Comparison of ENCODE assay signal across 20 mouse cellular contexts in genomic region chr15:80047973-80048372, GRCm38 (mm10). TPM values are rescaled to one million over a fixed set of nuclear protein-coding genes. Genes with fewer than 3 reads are reported as not detected.
DNase-seq lines count a peak whose midpoint lies in the region; ATAC-seq and TF ChIP-seq lines count a peak whose summit lies in the region.
"Had no signal": no experiment of that assay in that cellular context is flagged by ENCODE, and none has a peak within 500 bp of the region (broad histone marks: within the 10 kb centered on the region; RNA-seq: fewer than 3 reads in every experiment).

No protein-coding gene starts in this region.

- WGBS in heart, embryonic 10.5 days = 9% methylated on average over 5 of the region's 5 CpGs
- WGBS in heart, embryonic 14.5 days = 0% methylated on average over 5 of the region's 5 CpGs
- 47% methylated on average over 5 of the region's 5 CpGs for WGBS in midbrain, embryonic 11.5 days
- WGBS in midbrain, postnatal 0 days = 72% methylated on average over 5 of the region's 5 CpGs

- TF ChIP-seq CTCF in midbrain, postnatal 0 days (IDR thresholded peaks at IDR 0.05) = no peak

- H3K9me3 ChIP-seq in heart, embryonic 10.5 days = 0 out of 2 replicates have a peak, but pooled peaks cover 3% of the 10 kb centered on the region
- peaks cover 6% of the 10 kb centered on the region; the same call in 1 of the 2 replicates for H3K9me3 ChIP-seq in heart, embryonic 14.5 days (ENCODE audit: control insufficient read depth, low read length)
- H3K9me3 ChIP-seq in midbrain, embryonic 11.5 days (ENCODE audit: control insufficient read depth, low read length) = no peaks in the 10 kb centered on the region
- no peaks in the 10 kb centered on the region for H3K9me3 ChIP-seq in midbrain, postnatal 0 days (ENCODE audit: low read length)
- H3K9me3 ChIP-seq: forebrain, embryonic 15.5 days had no signal

- ATAC-seq in heart, embryonic 14.5 days (ENCODE audit: insufficient number of reproducible peaks, insufficient read depth, low FRiP score, low read depth) = no peak
- no peak for ATAC-seq in midbrain, embryonic 11.5 days (ENCODE audit: low FRiP score)
- no peak for ATAC-seq in midbrain, postnatal 0 days (ENCODE audit: low FRiP score)
- ATAC-seq: activated CD4-positive, CD25-positive, alpha-beta regulatory T cell, adult 4 months; forebrain, embryonic 15.5 days; hindbrain, postnatal 0 days; Patski had no signal

- no peak for DNase-seq in heart, embryonic 10.5 days (ENCODE audit: low spot score)
- no peak for DNase-seq in heart, adult 11 months
- no peak for DNase-seq in heart, adult 8-10 months (ENCODE audit: low spot score)
- peak; percentile 62 for DNase-seq in midbrain, embryonic 11.5 days (ENCODE audit: low spot score, missing footprints)
- DNase-seq in midbrain, postnatal 0 days (ENCODE audit: low spot score) = no peak
- no peak for DNase-seq in lung, postnatal 36 days
- DNase-seq: adrenal gland, postnatal 14 days; cerebellum, adult 18-20 months; cerebellum, adult 9-11 months; cerebellum, postnatal 36 days; gastrocnemius, postnatal 14 days; kidney, adult 11 months had no signal

- H3K4me1 ChIP-seq in heart, embryonic 10.5 days = peaks cover 42% of the 10 kb centered on the region
- H3K4me1 ChIP-seq in heart, embryonic 14.5 days (ENCODE audit: control insufficient read depth in 2 of 2, insufficient read depth in 2 of 2, low read length in 2 of 2) = peaks cover 8 to 12% of the 10 kb centered on the region in 2 experiments; a peak in 3 of 4 replicates
- no peaks in the 10 kb centered on the region for H3K4me1 ChIP-seq in midbrain, embryonic 11.5 days (ENCODE audit: control insufficient read depth, insufficient read depth, low read length)
- no peaks in the 10 kb centered on the region for H3K4me1 ChIP-seq in midbrain, postnatal 0 days (ENCODE audit: insufficient read depth, low read length)
- H3K4me1 ChIP-seq in brown adipose tissue, adult 24 weeks (ENCODE audit: control insufficient read depth, insufficient read depth, insufficient read length, low read length) = peaks cover 20% of the 10 kb centered on the region; the same call in 1 of the 2 replicates
- H3K4me1 ChIP-seq: forebrain, embryonic 15.5 days; hindbrain, embryonic 13.5 days had no signal

- 0 out of 2 replicates have a peak, but pooled peaks cover 3% of the 10 kb centered on the region for H3K27me3 ChIP-seq in heart, embryonic 10.5 days (ENCODE audit: insufficient read depth, poor library complexity, severe bottlenecking)
- H3K27me3 ChIP-seq in heart, embryonic 14.5 days (ENCODE audit: control insufficient read depth, insufficient read depth, low read length) = no peaks in the 10 kb centered on the region
- H3K27me3 ChIP-seq in midbrain, embryonic 11.5 days (ENCODE audit: control insufficient read depth, insufficient read depth, low read length) = no peaks in the 10 kb centered on the region
- H3K27me3 ChIP-seq in midbrain, postnatal 0 days (ENCODE audit: insufficient read depth, low read length) = no peaks in the 10 kb centered on the region
- H3K27me3 ChIP-seq: forebrain, embryonic 15.5 days; hindbrain, embryonic 13.5 days; Patski had no signal

- H3K9ac ChIP-seq in heart, embryonic 14.5 days (ENCODE audit: low read length) = no peak overlapping the region
- H3K9ac ChIP-seq in midbrain, embryonic 11.5 days (ENCODE audit: low read length) = no peak overlapping the region
- no peak overlapping the region for H3K9ac ChIP-seq in midbrain, postnatal 0 days (replicated peaks; ENCODE audit: low read length, poor library complexity, severe bottlenecking)
- H3K9ac ChIP-seq: forebrain, embryonic 15.5 days; hindbrain, embryonic 13.5 days had no signal

- H3K27ac ChIP-seq in heart, embryonic 10.5 days = 0 out of 2 replicates have a peak overlapping the region, but pooled peaks have one; percentile 52
- no peak overlapping the region for H3K27ac ChIP-seq in heart, embryonic 14.5 days (replicated peaks in 1 of 2; ENCODE audit: control insufficient read depth in 1 of 2, insufficient read depth in 1 of 2, low read depth in 2 of 2, low read length in 2 of 2)
- H3K27ac ChIP-seq in midbrain, embryonic 11.5 days (ENCODE audit: low read depth, low read length) = no peak overlapping the region
- H3K27ac ChIP-seq in midbrain, postnatal 0 days (ENCODE audit: low read depth, low read length) = no peak overlapping the region
- peak overlapping the region; percentile 97 for H3K27ac ChIP-seq in brown adipose tissue, adult 24 weeks (replicated peaks; ENCODE audit: low read depth, low read length)
- H3K27ac ChIP-seq: embryonic facial prominence, embryonic 10.5 days; forebrain, embryonic 15.5 days; hindbrain, embryonic 13.5 days; hindbrain, postnatal 0 days had no signal

- H3K36me3 ChIP-seq in heart, embryonic 10.5 days = no peaks in the 10 kb centered on the region
- no peaks in the 10 kb centered on the region for H3K36me3 ChIP-seq in heart, embryonic 14.5 days (ENCODE audit: control insufficient read depth, insufficient read depth, low read length)
- H3K36me3 ChIP-seq in midbrain, embryonic 11.5 days (ENCODE audit: control insufficient read depth, insufficient read depth, low read length) = no peaks in the 10 kb centered on the region
- no peaks in the 10 kb centered on the region for H3K36me3 ChIP-seq in midbrain, postnatal 0 days (ENCODE audit: insufficient read depth, low read length)
- H3K36me3 ChIP-seq: embryonic facial prominence, embryonic 10.5 days; forebrain, embryonic 15.5 days; hindbrain, embryonic 13.5 days had no signal

- H3K4me3 ChIP-seq in heart, embryonic 10.5 days = 0 out of 2 replicates have a peak overlapping the region, but pooled peaks have one; percentile 8
- no peak overlapping the region for H3K4me3 ChIP-seq in heart, embryonic 14.5 days (ENCODE audit: control insufficient read depth in 1 of 2, insufficient read depth in 1 of 2, low read depth in 1 of 2, low read length in 2 of 2)
- no peak overlapping the region for H3K4me3 ChIP-seq in midbrain, embryonic 11.5 days (ENCODE audit: low read depth, low read length)
- H3K4me3 ChIP-seq in midbrain, postnatal 0 days (ENCODE audit: low read depth, low read length) = no peak overlapping the region
- no peak overlapping the region for H3K4me3 ChIP-seq in brown adipose tissue, adult 24 weeks (ENCODE audit: insufficient read depth, low read depth, low read length)
- H3K4me3 ChIP-seq: embryonic facial prominence, embryonic 10.5 days; forebrain, embryonic 15.5 days; hindbrain, embryonic 13.5 days had no signal

- H3K4me2 ChIP-seq in heart, embryonic 14.5 days (ENCODE audit: low read length) = 0 out of 2 replicates have a peak overlapping the region, but pooled peaks have one; percentile 1
- no peak overlapping the region for H3K4me2 ChIP-seq in midbrain, embryonic 11.5 days
- H3K4me2 ChIP-seq in midbrain, postnatal 0 days (ENCODE audit: low read depth, low read length, poor library complexity, severe bottlenecking) = no peak overlapping the region
- H3K4me2 ChIP-seq: forebrain, embryonic 15.5 days; hindbrain, embryonic 13.5 days had no signal

RNA-seq across cellular contexts. Expression of gene Pdgfb, which starts 33.2 kb away (rescaled TPM):
- polyA plus RNA-seq in heart, embryonic 10.5 days (2016; fragmentation: Nextera tagmentation; extraction: Ambion mirVana) = 0.95 and 1.9 TPM in 2 replicates
- 4.9 and 5.2 TPM in 2 replicates for polyA plus RNA-seq in heart, embryonic 14.5 days (2014; fragmentation: Nextera tagmentation; extraction: Ambion mirVana)
- total RNA-seq in heart, adult 8-10 months (2022) = 10 to 100 TPM; 20.2 to 34.2 (median 28.5) TPM
- polyA plus RNA-seq in midbrain, embryonic 11.5 days (2014; fragmentation: Nextera tagmentation; extraction: Ambion mirVana) = 1.5 and 2.0 TPM in 2 replicates
- 20.5 and 24.4 TPM in 2 replicates for total RNA-seq in midbrain, postnatal 0 days (2014; rRNA removed)
- 8.7 and 9.2 TPM in 2 replicates for polyA plus RNA-seq in midbrain, postnatal 0 days (2015; fragmentation: Nextera tagmentation; extraction: Ambion mirVana)
- 9.8 and 13.0 TPM in 2 replicates for polyA plus RNA-seq in brown adipose tissue, adult 24 weeks (2012; ENCODE audit: insufficient read depth, insufficient read length, missing spikeins)

RNA-seq across cellular contexts. Expression of gene Syngr1, which starts 43.2 kb away (rescaled TPM):
- polyA plus RNA-seq in heart, embryonic 10.5 days (2016; fragmentation: Nextera tagmentation; extraction: Ambion mirVana) = 6.7 and 11.6 TPM in 2 replicates
- polyA plus RNA-seq in heart, embryonic 14.5 days (2014; fragmentation: Nextera tagmentation; extraction: Ambion mirVana) = 40.7 and 44.5 TPM in 2 replicates
- total RNA-seq in heart, adult 8-10 months (2022) = 100 to 1,000 TPM in 2 of 4 experiments, 10 to 100 TPM in 2; 91.7 to 111 (median 98.9) TPM
- polyA plus RNA-seq in midbrain, embryonic 11.5 days (2014; fragmentation: Nextera tagmentation; extraction: Ambion mirVana) = 6.2 and 7.4 TPM in 2 replicates
- 162 and 220 TPM in 2 replicates for total RNA-seq in midbrain, postnatal 0 days (2014; rRNA removed)
- 81.5 and 88.5 TPM in 2 replicates for polyA plus RNA-seq in midbrain, postnatal 0 days (2015; fragmentation: Nextera tagmentation; extraction: Ambion mirVana)
- polyA plus RNA-seq in brown adipose tissue, adult 24 weeks (2012; ENCODE audit: insufficient read depth, insufficient read length, missing spikeins) = 47.9 and 62.7 TPM in 2 replicates

RNA-seq across cellular contexts. Expression of gene Rpl3, which starts 43.7 kb away (rescaled TPM):
- 770 and 980 TPM in 2 replicates for polyA plus RNA-seq in heart, embryonic 10.5 days (2016; fragmentation: Nextera tagmentation; extraction: Ambion mirVana)
- 763 and 822 TPM in 2 replicates for polyA plus RNA-seq in heart, embryonic 14.5 days (2014; fragmentation: Nextera tagmentation; extraction: Ambion mirVana)
- 100 to 1,000 TPM; 125 to 157 (median 135) TPM for total RNA-seq in heart, adult 8-10 months (2022)
- 1,032 and 1,053 TPM in 2 replicates for polyA plus RNA-seq in midbrain, embryonic 11.5 days (2014; fragmentation: Nextera tagmentation; extraction: Ambion mirVana)
- total RNA-seq in midbrain, postnatal 0 days (2014; rRNA removed) = 511 and 632 TPM in 2 replicates
- polyA plus RNA-seq in midbrain, postnatal 0 days (2015; fragmentation: Nextera tagmentation; extraction: Ambion mirVana) = 500 and 515 TPM in 2 replicates
- 424 and 522 TPM in 2 replicates for polyA plus RNA-seq in brown adipose tissue, adult 24 weeks (2012; ENCODE audit: insufficient read depth, insufficient read length, missing spikeins)

Comparison
In these comparisons a context has a peak if more than half of its experiments do, and no peak if none do; other contexts are left out.
1. H3K27ac ChIP-seq: peak in heart, embryonic 10.5 days (single experiment) and brown adipose tissue, adult 24 weeks (single experiment); none in heart, embryonic 14.5 days (0 of 2), midbrain, embryonic 11.5 days (single experiment) and midbrain, postnatal 0 days (single experiment).